Mouse (Mus musculus) CH12.LX (cell line): ENCODE results near the gene Tmem50b. TPM values are rescaled to one million over a fixed set of nuclear protein-coding genes. Genes with fewer than 3 reads are reported as not detected.

Source experiments
- DNase-seq: peaks from one replicate; pipeline ENCODE4 v3.0.0-alpha.2; 2013; ENCODE audit errors: extremely low read depth
- H3K27ac ChIP-seq: 2 replicates; pipeline ENCODE4 v1.5.1; 2012; ENCODE audit warnings: low read depth, mild to moderate bottlenecking, control low read depth, moderate library complexity; ENCODE audit not compliant: insufficient read depth
- H3K27me3 ChIP-seq: replicated peaks from 2 replicates; pipeline ENCODE3; 2012; ENCODE audit warnings: inconsistent platforms
- H3K36me3 ChIP-seq, 2 experiments: replicated peaks in 1 of 2; 2 replicates each; pipeline versions ENCODE3 to v1.6.1; 2012; ENCODE audit warnings: inconsistent platforms in 1 of 2, low read length in 1 of 2, mild to moderate bottlenecking in 1 of 2, mixed read lengths in 1 of 2, moderate library complexity in 1 of 2; ENCODE audit not compliant: control insufficient read depth in 1 of 2, insufficient read depth in 1 of 2
- H3K4me1 ChIP-seq, 2 experiments: 2 replicates each; pipeline ENCODE4 v1.6.1; 2012; ENCODE audit warnings: inconsistent platforms in 1 of 2, moderate library complexity in 1 of 2; ENCODE audit not compliant: insufficient read depth in 2 of 2, control insufficient read depth in 1 of 2
- H3K4me2 ChIP-seq: 2 replicates; pipeline ENCODE4 v1.6.1; 2012; ENCODE audit warnings: low read depth, mild to moderate bottlenecking, control low read depth; ENCODE audit not compliant: poor library complexity, insufficient read depth, severe bottlenecking
- H3K4me3 ChIP-seq, 3 experiments: fragments of 150-350 bp in 1 of 3; sonication (generic) in 1 of 3; replicated peaks in 1 of 3; 2 replicates each; pipeline versions ENCODE3 to v1.5.1; 2011 to 2012; ENCODE audit warnings: low read depth in 2 of 3, low read length in 2 of 3, mild to moderate bottlenecking in 2 of 3, moderate library complexity in 2 of 3, control low read depth in 1 of 3, improper control_type of control experiment in 1 of 3, inconsistent platforms in 1 of 3, mixed read lengths in 1 of 3; ENCODE audit not compliant: poor library complexity in 1 of 3
- H3K79me2 ChIP-seq: replicated peaks from 2 replicates; pipeline ENCODE4 v1.6.1; 2012; ENCODE audit warnings: mild to moderate bottlenecking, moderate library complexity; ENCODE audit not compliant: control insufficient read depth, poor library complexity, insufficient read depth, severe bottlenecking; ENCODE audit errors: extremely low read depth
- H3K9ac ChIP-seq: 2 replicates; pipeline ENCODE4 v1.6.1; 2012; ENCODE audit warnings: low read depth, mild to moderate bottlenecking, control low read depth, moderate library complexity; ENCODE audit not compliant: insufficient read depth
- H3K9me3 ChIP-seq: replicated peaks from 2 replicates; pipeline ENCODE3; 2012; ENCODE audit warnings: low read length, inconsistent platforms, mixed read lengths
- BHLHE40 ChIP-seq: IDR thresholded peaks from 2 replicates; pipeline ENCODE4 v1.6.1; 2011; ENCODE audit warnings: mild to moderate bottlenecking, low read depth, low read length, improper control_type of control experiment
- CHD1 ChIP-seq: IDR thresholded peaks from 2 replicates; pipeline ENCODE4 v1.6.1; 2012; ENCODE audit warnings: low read depth, low read length, improper control_type of control experiment, inconsistent platforms
- CTCF ChIP-seq, 2 experiments: IDR thresholded peaks in 1 of 2; conservative IDR thresholded peaks in 1 of 2; 2 replicates each; pipeline ENCODE4 v1.5.1; 2011 to 2012; ENCODE audit warnings: low read depth in 2 of 2, low read length in 2 of 2, improper control_type of control experiment in 1 of 2, inconsistent platforms in 1 of 2, mild to moderate bottlenecking in 1 of 2, moderate library complexity in 1 of 2
- ELF1 ChIP-seq: IDR thresholded peaks from 2 replicates; pipeline ENCODE4 v1.6.1; 2014; ENCODE audit warnings: low read depth, mild to moderate bottlenecking, inconsistent platforms, low read length, improper control_type of control experiment
- ETS1 ChIP-seq: conservative IDR thresholded peaks from 2 replicates; pipeline ENCODE4 v1.6.1; 2012; ENCODE audit warnings: low read depth, mild to moderate bottlenecking, inconsistent platforms, low read length, improper control_type of control experiment, moderate library complexity
- GABPA ChIP-seq: IDR thresholded peaks from 2 replicates; pipeline ENCODE4 v1.6.1; 2012; ENCODE audit warnings: low read depth, low read length, improper control_type of control experiment, inconsistent platforms; ENCODE audit not compliant: insufficient replicate concordance
- HCFC1 ChIP-seq: IDR thresholded peaks from 2 replicates; pipeline ENCODE4 v1.6.1; 2012; ENCODE audit warnings: low read depth, mild to moderate bottlenecking, inconsistent platforms, low read length, improper control_type of control experiment
- IRF4 ChIP-seq: IDR thresholded peaks from 2 replicates; pipeline ENCODE4 v1.6.1; 2014; ENCODE audit warnings: low read depth, mild to moderate bottlenecking, inconsistent platforms, low read length, improper control_type of control experiment
- KAT2A ChIP-seq: IDR thresholded peaks from 2 replicates; pipeline ENCODE4 v1.6.1; 2012; ENCODE audit warnings: low read length, improper control_type of control experiment, inconsistent platforms; ENCODE audit not compliant: insufficient replicate concordance
- MAX ChIP-seq: IDR thresholded peaks from 2 replicates; pipeline ENCODE4 v1.6.1; 2011; ENCODE audit warnings: low read length, improper control_type of control experiment
- MXI1 ChIP-seq: IDR thresholded peaks from 2 replicates; pipeline ENCODE4 v1.6.1; 2011; ENCODE audit warnings: mild to moderate bottlenecking, low read depth, low read length, improper control_type of control experiment
- NRF1 ChIP-seq: IDR thresholded peaks from 2 replicates; pipeline ENCODE4 v1.6.1; 2014; ENCODE audit warnings: low read depth, mild to moderate bottlenecking, inconsistent platforms, low read length, improper control_type of control experiment, moderate library complexity
- PAX5 ChIP-seq: IDR thresholded peaks from 2 replicates; pipeline ENCODE4 v1.6.1; 2012; ENCODE audit warnings: low read length, inconsistent platforms, mixed read lengths
- POLR2A ChIP-seq: IDR thresholded peaks from 2 replicates; pipeline ENCODE4 v1.6.1; 2011; ENCODE audit warnings: low read depth, mild to moderate bottlenecking, improper control_type of control experiment, low read length
- RAD21 ChIP-seq: IDR thresholded peaks from 2 replicates; pipeline ENCODE4 v1.6.1; 2011; ENCODE audit warnings: low read depth, mild to moderate bottlenecking, low read length, improper control_type of control experiment, moderate library complexity
- SIN3A ChIP-seq: IDR thresholded peaks from 2 replicates; pipeline ENCODE4 v1.6.1; 2012; ENCODE audit warnings: low read length, improper control_type of control experiment, inconsistent platforms
- SMC3 ChIP-seq: IDR thresholded peaks from 2 replicates; pipeline ENCODE4 v1.6.1; 2011; ENCODE audit warnings: low read depth, low read length, improper control_type of control experiment
- TCF12 ChIP-seq: IDR thresholded peaks from 2 replicates; pipeline ENCODE4 v1.6.1; 2014; ENCODE audit warnings: low read depth, mild to moderate bottlenecking, inconsistent platforms, low read length, improper control_type of control experiment
- ZC3H11A ChIP-seq: IDR thresholded peaks from 2 replicates; pipeline ENCODE4 v1.6.1; 2012; ENCODE audit warnings: low read depth, mild to moderate bottlenecking, inconsistent platforms, low read length, improper control_type of control experiment
- ZMIZ1 ChIP-seq: IDR thresholded peaks from 2 replicates; pipeline ENCODE4 v1.6.1; 2012; ENCODE audit warnings: low read depth, mild to moderate bottlenecking, inconsistent platforms, low read length, improper control_type of control experiment
- ZNF384 ChIP-seq: IDR thresholded peaks from 2 replicates; pipeline ENCODE4 v1.6.1; 2012; ENCODE audit warnings: low read depth, low read length, improper control_type of control experiment, inconsistent platforms
- dilution Hi-C: fragments of 300-500 bp; cut with MboI; formaldehyde crosslinking; loops from 2 replicates; pipeline ENCODE4 v1.14.3; 2020; ENCODE audit warnings: low sequenced_read_pairs; ENCODE audit not compliant: extremely low pct_unique_long_range_greater_than_20kb, extremely low pct_ligation_motif_present
- in situ Hi-C: fragments of 300-500 bp; cut with MboI; formaldehyde crosslinking; loops from 3 replicates; pipeline ENCODE4 v1.14.3; 2019; ENCODE audit warnings: low sequenced_read_pairs, low pct_ligation_motif_present, low pct_unique_long_range_greater_than_20kb, mixed read lengths
- polyA plus RNA-seq: library from polyadenylated mRNA; unstranded; fragments of >175 nt; gene quantifications from 2 replicates; pipeline ENCODE4 v1.2.1, GENCODE M21; 2012; ENCODE audit warnings: low read depth; ENCODE audit not compliant: insufficient read length
- total RNA-seq, 2 experiments: library from RNA; depleted of rRNA; stranded (reverse); fragments of 300-350 nt in 1 of 2; fragments of >200 nt in 1 of 2; gene quantifications; 2 replicates each; pipeline ENCODE4 v1.2.3; 2012 to 2014

Tmem50b gene
- total and polyA plus RNA-seq, 3 experiments, result 6.1 to 15.9 (median 12.7) TPM

GRCm38 (mm10) chr16:91618511-91619501 is 21.2 kb upstream of the Tmem50b start, which contains the start of gene Dnajc28:
TSS of gene Dnajc28 (minus strand) at chr16:91619026.
- no peaks in the 10 kb centered on the region for H3K27me3 ChIP-seq
- H3K4me3 ChIP-seq, result peak within 1 kb of the TSS; percentile 49 to 70 (median 67)
- peak within 1 kb of the TSS; percentile 53 for H3K4me2 ChIP-seq
- no peak within 1 kb of the TSS for H3K27ac ChIP-seq
- peaks cover 39 to 44% of the 10 kb centered on the region in 2 experiments for H3K36me3 ChIP-seq
- TF ChIP-seq CTCF (conservative IDR thresholded peaks at IDR 0.05 in 1 of 2, IDR thresholded peaks at IDR 0.05 in 1 of 2; ENCODE audit: low read depth in 2 of 2, low read length in 2 of 2), result no peak
- TF ChIP-seq ETS1, result no peak
- peak; percentile 28; the same call in 1 of the 2 replicates for TF ChIP-seq MAX
- TF ChIP-seq CHD1, result no peak
- TF ChIP-seq TCF12, result 0 out of 2 replicates have a peak, but pooled peaks have one; percentile 28
- no peak for TF ChIP-seq ZMIZ1
- TF ChIP-seq SIN3A, result peak; percentile 88
- TF ChIP-seq MXI1, result peak; percentile 62
- TF ChIP-seq POLR2A, result peak; percentile 51; the same call in 1 of the 2 replicates
- TF ChIP-seq ELF1, result peak; percentile 62
- TF ChIP-seq IRF4, result peak; percentile 36; the same call in 1 of the 2 replicates
- TF ChIP-seq BHLHE40, result no peak
- TF ChIP-seq NRF1, result peak; percentile 9; the same call in 1 of the 2 replicates
- 0 out of 2 replicates have a peak, but pooled peaks have one; percentile 2 for TF ChIP-seq SMC3
- no peak for TF ChIP-seq ZNF384
- TF ChIP-seq KAT2A, result peak; percentile 90; the same call in 1 of the 2 replicates
- no peak for TF ChIP-seq ZC3H11A
- no peak for TF ChIP-seq RAD21
- peak; percentile 99 for TF ChIP-seq HCFC1
- TF ChIP-seq GABPA, result peak; percentile 33; the same call in 1 of the 2 replicates
- TF ChIP-seq PAX5, result no peak
- TF ChIP-seq, all 38 proteins: peak for 12
- in situ Hi-C loops, result no loop called here
- Histone ChIP-seq H3K79me2 (no peaks in the 10 kb centered on the region), H3K9ac (peak within 1 kb of the TSS; percentile 39), H3K9me3 (no peaks in the 10 kb centered on the region), H3K4me1 (peaks cover 5 to 26% of the 10 kb centered on the region in 2 experiments; a peak in 3 of 4 replicates)
- dilution Hi-C loops, result no loop called here
- DNase-seq, result peak; percentile 69
